Mouse (Mus musculus) cerebral cortex, adult 2 months (tissue): ENCODE data around the gene Rbm44.

Experiments
- WGBS: fragments of 180-500 bp; shearing (Covaris S2); methylation state at CpG from one replicate; pipeline ENCODE4 v1.1.7; 2018; 5-methylcytosine and 5-hydroxymethylcytosine counted together

Rbm44 gene

GRCm38 (mm10) chr1:91179086-91179485 is 34.2 kb downstream of the Rbm44 start:
- WGBS = 29% methylated on average over 5 of the region's 5 CpGs

GRCm38 (mm10) chr1:91179533-91180173 is 34.8 kb downstream of the Rbm44 start, which contains the start of gene Ramp1:
TSS of gene Ramp1 (plus strand) at chr1:91179822.
- WGBS = 3% methylated on average over 37 of the region's 37 CpGs

GRCm38 (mm10) chr1:91180174-91180565 is 35.3 kb downstream of the Rbm44 start:
- WGBS = 5% methylated on average over 14 of the region's 14 CpGs

GRCm38 (mm10) chr1:91180723-91181122 is 35.8 kb downstream of the Rbm44 start:
- WGBS = 29% methylated on average over 6 of the region's 6 CpGs

GRCm38 (mm10) chr1:91181261-91181660 is 36.4 kb downstream of the Rbm44 start:
- WGBS = 26% methylated on average over 5 of the region's 5 CpGs

GRCm38 (mm10) chr1:91181784-91182450 is 37.0 kb downstream of the Rbm44 start:
- WGBS = 14% methylated on average over 12 of the region's 12 CpGs

GRCm38 (mm10) chr1:91183305-91183704 is 38.4 kb downstream of the Rbm44 start:
- WGBS = 88% methylated on average over 10 of the region's 10 CpGs

GRCm38 (mm10) chr1:91186677-91187076 is 41.8 kb downstream of the Rbm44 start:
- 87% methylated on average over 6 of the region's 6 CpGs for WGBS

- WGBS = 46% methylated on average over 5 of the region's 5 CpGs
Observed at GRCm38 (mm10) chr1:91187315-91187714, 42.4 kb downstream of the Rbm44 start.

GRCm38 (mm10) chr1:91187786-91188640 is 43.1 kb downstream of the Rbm44 start:
- 65% methylated on average over 7 of the region's 7 CpGs for WGBS

- WGBS = 63% methylated on average over 10 of the region's 10 CpGs
Observed at GRCm38 (mm10) chr1:91188851-91189460, 44.1 kb downstream of the Rbm44 start.

GRCm38 (mm10) chr1:91192184-91192583 is 47.3 kb downstream of the Rbm44 start:
- 57% methylated on average over 8 of the region's 8 CpGs for WGBS

GRCm38 (mm10) chr1:91193242-91193641 is 48.4 kb downstream of the Rbm44 start:
- 40% methylated on average over 4 of the region's 4 CpGs for whole genome bisulfite sequencing

- 92% methylated on average over 4 of the region's 4 CpGs for WGBS
Observed at GRCm38 (mm10) chr1:91193680-91194079, 48.8 kb downstream of the Rbm44 start.

GRCm38 (mm10) chr1:91199793-91200192 is 54.9 kb downstream of the Rbm44 start:
- WGBS = 55% methylated on average over 10 of the region's 10 CpGs

- 62% methylated on average over 3 of the region's 3 CpGs for WGBS
Observed at GRCm38 (mm10) chr1:91201122-91201521, 56.2 kb downstream of the Rbm44 start.

- WGBS = 61% methylated on average over 5 of the region's 5 CpGs
Observed at GRCm38 (mm10) chr1:91204221-91204765, 59.4 kb downstream of the Rbm44 start.

- WGBS = 78% methylated on average over 6 of the region's 6 CpGs
Observed at GRCm38 (mm10) chr1:91205651-91206050, 60.8 kb downstream of the Rbm44 start.

- 60% methylated on average over 8 of the region's 8 CpGs for WGBS
Observed at GRCm38 (mm10) chr1:91206336-91206735, 61.4 kb downstream of the Rbm44 start.

- WGBS = 38% methylated on average over 5 of the region's 5 CpGs
Observed at GRCm38 (mm10) chr1:91206873-91207272, 62.0 kb downstream of the Rbm44 start.

- WGBS = 50% methylated on average over 3 of the region's 3 CpGs
Observed at GRCm38 (mm10) chr1:91207334-91208074, 62.6 kb downstream of the Rbm44 start.
